Mouse (Mus musculus): ENCODE measurements around the gene Defb43. TPM values are rescaled to one million over a fixed set of nuclear protein-coding genes. Genes with fewer than 3 reads are reported as not detected.
A peak's percentile ranks its signal among the peaks of the same experiment; 100 is the strongest.

Defb43 gene
- polyA plus RNA-seq (2016; fragmentation: Nextera tagmentation; extraction: Ambion mirVana): not detected in 2 replicates

- Histone ChIP-seq H3K27me3 (no peaks in the 10 kb centered on the region), H3K9me3 (no peaks in the 10 kb centered on the region), H3K9ac (replicated peaks) (no peak within 1 kb of the TSS), H3K36me3 (no peaks in the 10 kb centered on the region), H3K4me1 (no peaks in the 10 kb centered on the region), H3K4me2 (replicated peaks) (no peak within 1 kb of the TSS), H3K27ac (replicated peaks) (no peak within 1 kb of the TSS), H3K4me3 (no peak within 1 kb of the TSS)
- WGBS: 94% methylated on average over 5 of the region's 5 CpGs
- ATAC-seq (ENCODE audit: low FRiP score, low read depth): no peak
Measured at GRCm38 (mm10) chr14:63011471-63011870, at the start of gene Defb43. Defb43 (plus strand) TSS chr14:63011771.

GRCm38 (mm10) chr14:62963632-62964031 lies 47.9 kb upstream of the Defb43 start:
- no peaks in the 10 kb centered on the region for H3K27me3 ChIP-seq
- no peak overlapping the region for H3K4me2 ChIP-seq (replicated peaks)
- no peak overlapping the region for H3K9ac ChIP-seq (replicated peaks)
- peaks cover 16% of the 10 kb centered on the region for H3K36me3 ChIP-seq
- ATAC-seq (ENCODE audit: low FRiP score, low read depth): no peak
- H3K27ac ChIP-seq (replicated peaks): no peak overlapping the region
- H3K9me3 ChIP-seq: no peaks in the 10 kb centered on the region
- peaks cover 5% of the 10 kb centered on the region; the same call in 1 of the 2 replicates for H3K4me1 ChIP-seq
- 86% methylated on average over 4 of the region's 4 CpGs for WGBS
- H3K4me3 ChIP-seq: no peak overlapping the region

GRCm38 (mm10) chr14:62965342-62965741 lies 46.2 kb upstream of the Defb43 start:
- WGBS: 80% methylated on average over 5 of the region's 5 CpGs
- no peaks in the 10 kb centered on the region for H3K27me3 ChIP-seq
- no peaks in the 10 kb centered on the region for H3K9me3 ChIP-seq
- no peak overlapping the region for H3K4me3 ChIP-seq
- peaks cover 5% of the 10 kb centered on the region; the same call in 1 of the 2 replicates for H3K4me1 ChIP-seq
- no peak overlapping the region for H3K27ac ChIP-seq (replicated peaks)
- peaks cover 10% of the 10 kb centered on the region; the same call in 1 of the 2 replicates for H3K36me3 ChIP-seq
- H3K9ac ChIP-seq (replicated peaks): no peak overlapping the region
- no peak overlapping the region for H3K4me2 ChIP-seq (replicated peaks)
- no peak for ATAC-seq (ENCODE audit: low FRiP score, low read depth)

GRCm38 (mm10) chr14:62965811-62966520 lies 45.6 kb upstream of the Defb43 start:
- Histone ChIP-seq H3K9ac (replicated peaks) (no peak overlapping the region), H3K4me3 (peak overlapping the region; percentile 26), H3K27ac (replicated peaks) (no peak overlapping the region), H3K9me3 (no peaks in the 10 kb centered on the region), H3K4me2 (replicated peaks) (peak overlapping the region; percentile 45), H3K36me3 (peaks cover 6% of the 10 kb centered on the region; the same call in 1 of the 2 replicates), H3K27me3 (no peaks in the 10 kb centered on the region), H3K4me1 (peaks cover 5% of the 10 kb centered on the region; the same call in 1 of the 2 replicates)
- no peak for ATAC-seq (ENCODE audit: low FRiP score, low read depth)
- 31% methylated on average over 15 of the region's 15 CpGs for WGBS

GRCm38 (mm10) chr14:62975046-62975445 lies 36.5 kb upstream of the Defb43 start:
- no peaks in the 10 kb centered on the region for H3K36me3 ChIP-seq
- H3K4me3 ChIP-seq: no peak overlapping the region
- WGBS: 13% methylated on average over 5 of the region's 5 CpGs
- no peaks in the 10 kb centered on the region for H3K9me3 ChIP-seq
- H3K4me1 ChIP-seq: no peaks in the 10 kb centered on the region
- H3K27me3 ChIP-seq: no peaks in the 10 kb centered on the region
- H3K4me2 ChIP-seq (replicated peaks): no peak overlapping the region
- no peak overlapping the region for H3K27ac ChIP-seq (replicated peaks)
- no peak for ATAC-seq (ENCODE audit: low FRiP score, low read depth)
- no peak overlapping the region for H3K9ac ChIP-seq (replicated peaks)

GRCm38 (mm10) chr14:62979815-62980214 lies 31.8 kb upstream of the Defb43 start:
- H3K9ac ChIP-seq (replicated peaks): no peak overlapping the region
- H3K27me3 ChIP-seq: no peaks in the 10 kb centered on the region
- no peak overlapping the region for H3K27ac ChIP-seq (replicated peaks)
- H3K4me3 ChIP-seq: no peak overlapping the region
- no peak overlapping the region for H3K4me2 ChIP-seq (replicated peaks)
- H3K4me1 ChIP-seq: no peaks in the 10 kb centered on the region
- WGBS: 65% methylated on average over 1 of the region's 1 CpGs
- no peak for ATAC-seq (ENCODE audit: low FRiP score, low read depth)
- no peaks in the 10 kb centered on the region for H3K36me3 ChIP-seq
- H3K9me3 ChIP-seq: no peaks in the 10 kb centered on the region

GRCm38 (mm10) chr14:62984410-62984809 lies 27.2 kb upstream of the Defb43 start, which contains the start of gene Defb48:
Defb48 (minus strand) TSS chr14:62984510.
- Histone ChIP-seq H3K4me3 (no peak within 1 kb of the TSS), H3K9ac (replicated peaks) (no peak within 1 kb of the TSS), H3K36me3 (no peaks in the 10 kb centered on the region), H3K27me3 (no peaks in the 10 kb centered on the region), H3K4me2 (replicated peaks) (no peak within 1 kb of the TSS), H3K27ac (replicated peaks) (no peak within 1 kb of the TSS), H3K9me3 (no peaks in the 10 kb centered on the region), H3K4me1 (no peaks in the 10 kb centered on the region)
- ATAC-seq (ENCODE audit: low FRiP score, low read depth): no peak
- WGBS: 69% methylated on average over 1 of the region's 1 CpGs

GRCm38 (mm10) chr14:62991271-62991670 lies 20.3 kb upstream of the Defb43 start:
- Histone ChIP-seq H3K4me1 (no peaks in the 10 kb centered on the region), H3K4me3 (no peak overlapping the region), H3K4me2 (replicated peaks) (no peak overlapping the region), H3K9ac (replicated peaks) (no peak overlapping the region), H3K36me3 (no peaks in the 10 kb centered on the region), H3K27me3 (no peaks in the 10 kb centered on the region), H3K27ac (replicated peaks) (no peak overlapping the region), H3K9me3 (no peaks in the 10 kb centered on the region)
- WGBS: 73% methylated on average over 3 of the region's 3 CpGs
- ATAC-seq (ENCODE audit: low FRiP score, low read depth): no peak

GRCm38 (mm10) chr14:62991849-62992510 lies 19.6 kb upstream of the Defb43 start:
- WGBS: 50% methylated on average over 7 of the region's 7 CpGs
- Histone ChIP-seq H3K9me3 (no peaks in the 10 kb centered on the region), H3K27ac (replicated peaks) (no peak overlapping the region), H3K4me3 (no peak overlapping the region), H3K4me2 (replicated peaks) (no peak overlapping the region), H3K9ac (replicated peaks) (no peak overlapping the region), H3K36me3 (no peaks in the 10 kb centered on the region), H3K4me1 (no peaks in the 10 kb centered on the region), H3K27me3 (no peaks in the 10 kb centered on the region)
- ATAC-seq (ENCODE audit: low FRiP score, low read depth): no peak

GRCm38 (mm10) chr14:62997777-62998176 lies 13.8 kb upstream of the Defb43 start, which contains the start of gene Defb47:
Defb47 (plus strand) TSS chr14:62998077.
- Histone ChIP-seq H3K9ac (replicated peaks) (no peak within 1 kb of the TSS), H3K27me3 (no peaks in the 10 kb centered on the region), H3K27ac (replicated peaks) (no peak within 1 kb of the TSS), H3K9me3 (no peaks in the 10 kb centered on the region), H3K4me1 (no peaks in the 10 kb centered on the region), H3K4me2 (replicated peaks) (no peak within 1 kb of the TSS), H3K4me3 (no peak within 1 kb of the TSS), H3K36me3 (no peaks in the 10 kb centered on the region)
- ATAC-seq (ENCODE audit: low FRiP score, low read depth): no peak
- 86% methylated on average over 8 of the region's 8 CpGs for WGBS

- H3K4me1 ChIP-seq: no peaks in the 10 kb centered on the region
- no peaks in the 10 kb centered on the region for H3K36me3 ChIP-seq
- H3K27ac ChIP-seq (replicated peaks): no peak overlapping the region
- H3K9me3 ChIP-seq: no peaks in the 10 kb centered on the region
- no peak overlapping the region for H3K4me2 ChIP-seq (replicated peaks)
- H3K4me3 ChIP-seq: no peak overlapping the region
- 96% methylated on average over 4 of the region's 4 CpGs for WGBS
- no peak overlapping the region for H3K9ac ChIP-seq (replicated peaks)
- ATAC-seq (ENCODE audit: low FRiP score, low read depth): no peak
- no peaks in the 10 kb centered on the region for H3K27me3 ChIP-seq
Measured at GRCm38 (mm10) chr14:62998977-62999376, 12.6 kb upstream of the Defb43 start.

GRCm38 (mm10) chr14:63002588-63002987 lies 9.0 kb upstream of the Defb43 start:
- no peaks in the 10 kb centered on the region for H3K9me3 ChIP-seq
- WGBS: 69% methylated on average over 2 of the region's 2 CpGs
- H3K27ac ChIP-seq (replicated peaks): no peak overlapping the region
- no peak overlapping the region for H3K9ac ChIP-seq (replicated peaks)
- no peaks in the 10 kb centered on the region for H3K27me3 ChIP-seq
- no peaks in the 10 kb centered on the region for H3K36me3 ChIP-seq
- no peak for ATAC-seq (ENCODE audit: low FRiP score, low read depth)
- H3K4me1 ChIP-seq: no peaks in the 10 kb centered on the region
- no peak overlapping the region for H3K4me3 ChIP-seq
- H3K4me2 ChIP-seq (replicated peaks): no peak overlapping the region

Measured in midbrain, embryonic 12.5 days (tissue).